Mouse (Mus musculus) adrenal gland, postnatal 14 days (tissue): ENCODE results near the gene Magea5. TPM values are rescaled to one million over a fixed set of nuclear protein-coding genes. Genes with fewer than 3 reads are reported as not detected.
"Not testable (repeated sequence)": the region's sequence is repeated elsewhere in the genome, so short reads cannot be mapped to it uniquely, and the experiment has no call there.

Source experiments
- DNase-seq: peaks from one replicate; pipeline ENCODE4 v3.0.0; 2021; ENCODE audit warnings: mixed read lengths
- long read RNA-seq, 2 experiments: library from polyadenylated mRNA; stranded (forward); transcript quantifications; one replicate each; pipeline ENCODE4 v2.0.0; 2021
- total RNA-seq: library from RNA; stranded (reverse); gene quantifications from 2 replicates; pipeline ENCODE4 v1.2.3, GENCODE M21; 2021

Gene Magea5
- not detected in 2 replicates for total RNA-seq
- long read RNA-seq, experiment 1 = 0 reads
- long read RNA-seq, experiment 2 = 0 reads

GRCm38 (mm10) chrX:155063045-155063444, at the start of gene Magea5:
TSS of gene Magea5 (minus strand) at chrX:155063145.
- not testable (repeated sequence) for DNase-seq

GRCm38 (mm10) chrX:155098024-155098423, 35.1 kb upstream of the Magea5 start:
- DNase-seq = peak; percentile 2

GRCm38 (mm10) chrX:155093566-155093965, 30.6 kb upstream of the Magea5 start, which contains the start of gene Magea2:
TSS of gene Magea2 (minus strand) at chrX:155093666.
- DNase-seq = not testable (repeated sequence)

GRCm38 (mm10) chrX:155089693-155090092, 26.7 kb upstream of the Magea5 start, which contains the start of gene Magea1:
TSS of gene Magea1 (minus strand) at chrX:155089793.
- not testable (repeated sequence) for DNase-seq

Other genes starting within 250 kb of the Magea5 start
- gene Cldn34b1, start 172.9 kb downstream of the Magea5 start, total RNA-seq = not detected in 2 replicates
- gene Magea6, start 127.2 kb downstream of the Magea5 start, total RNA-seq = not detected in 2 replicates
- gene Magea3, start 113.6 kb downstream of the Magea5 start, total RNA-seq = not detected in 2 replicates
- not detected in 2 replicates for gene Magea8, start 67.3 kb downstream of the Magea5 start, total RNA-seq
- not detected in 2 replicates for gene Magea1, start 26.6 kb upstream of the Magea5 start, total RNA-seq
- gene Magea2, start 30.5 kb upstream of the Magea5 start, total RNA-seq = not detected in 2 replicates
- gene Cldn34b2, start 65.3 kb upstream of the Magea5 start, total RNA-seq = not detected in 2 replicates
- gene Sat1, start 153.3 kb upstream of the Magea5 start, total RNA-seq = 135 and 163 TPM in 2 replicates
- gene Acot9, start 199.3 kb upstream of the Magea5 start, total RNA-seq = 50.9 and 53.6 TPM in 2 replicates